In the genomic region with DNA sequence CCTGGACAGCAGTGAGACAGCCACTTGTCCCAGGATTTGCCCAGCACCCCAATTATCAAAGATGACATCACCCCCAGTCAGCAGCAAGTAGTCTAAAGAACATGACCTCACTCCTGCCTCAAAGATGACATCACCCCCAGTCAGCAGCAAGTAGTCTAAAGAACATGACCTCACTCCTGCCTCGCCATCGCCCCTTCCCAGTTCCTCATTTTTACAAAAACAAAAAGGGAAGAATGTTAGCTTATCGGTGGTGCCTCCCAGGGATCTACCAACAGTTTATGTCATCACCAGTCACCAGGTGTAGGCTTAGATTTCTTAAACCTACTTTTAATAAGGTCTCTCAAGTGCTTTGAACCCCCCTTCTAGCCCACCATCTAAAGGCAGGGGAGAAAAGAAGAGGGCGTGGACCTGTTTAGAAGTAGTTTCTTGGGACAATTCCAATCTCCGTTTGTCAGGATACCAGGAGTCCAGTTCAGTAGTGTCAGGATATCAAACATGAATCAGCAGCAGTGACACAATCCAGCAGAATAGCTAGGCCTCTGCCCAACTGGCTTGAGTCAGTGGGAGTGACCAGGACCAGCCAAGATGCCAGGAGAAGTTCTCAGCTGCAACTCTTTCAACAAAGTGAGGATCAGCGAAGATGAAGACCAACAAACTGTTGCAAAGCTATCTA, we compare ENCODE assay signal across 14 mouse cellular contexts.
DNase-seq lines count a peak whose midpoint lies in the region; ATAC-seq lines count a peak whose summit lies in the region.
"Had no signal": no experiment of that assay in that cellular context is flagged by ENCODE, and none has a peak within 500 bp of the region (broad histone marks: within the 10 kb centered on the region; RNA-seq: fewer than 3 reads in every experiment).

No protein-coding gene starts in this region.

- DNase-seq in adrenal gland, postnatal 25 days = peak; percentile 10
- no peak for DNase-seq in adrenal gland, postnatal 10 days
- peak; percentile 20 for DNase-seq in kidney, adult 9 months
- peak; percentile 30 for DNase-seq in 416B (ENCODE audit: low read depth)
- DNase-seq in lung, postnatal 36 days = peak; percentile 53
- DNase-seq in layer of hippocampus, adult 11-12 months (ENCODE audit: low spot score) = no peak
- DNase-seq in thymus, postnatal 4 days = no peak
- DNase-seq: cerebellum, adult 11-12 months; embryo, embryonic 11 days; left cerebral cortex, postnatal 4 days had no signal

- no peak overlapping the region for H3K4me2 ChIP-seq in kidney, embryonic 15.5 days
- H3K4me2 ChIP-seq: hindbrain, embryonic 13.5 days; midbrain, embryonic 12.5 days had no signal

- no peaks in the 10 kb centered on the region; the same call in 1 of the 2 replicates for H3K9me3 ChIP-seq in kidney, embryonic 15.5 days (replicated peaks)
- H3K9me3 ChIP-seq: midbrain, embryonic 12.5 days had no signal

- WGBS in kidney, embryonic 15.5 days = 76% methylated on average over 6 of the region's 6 CpGs

- no peak overlapping the region for H3K4me3 ChIP-seq in kidney, embryonic 15.5 days (replicated peaks)
- H3K4me3 ChIP-seq: erythroblast, embryonic 14.5 days; hindbrain, embryonic 13.5 days; midbrain, embryonic 12.5 days had no signal

- no peaks in the 10 kb centered on the region for H3K27me3 ChIP-seq in kidney, embryonic 15.5 days

- H3K9ac ChIP-seq in kidney, embryonic 15.5 days = no peak overlapping the region
- H3K9ac ChIP-seq: hindbrain, embryonic 13.5 days; midbrain, embryonic 12.5 days had no signal

- H3K36me3 ChIP-seq in kidney, embryonic 15.5 days = no peaks in the 10 kb centered on the region
- H3K36me3 ChIP-seq: hindbrain, embryonic 13.5 days; midbrain, embryonic 12.5 days had no signal

- ATAC-seq in kidney, embryonic 15.5 days (replicated peaks; ENCODE audit: low FRiP score) = no peak

- H3K4me1 ChIP-seq in kidney, embryonic 15.5 days = peaks cover 9% of the 10 kb centered on the region

- H3K27ac ChIP-seq in kidney, embryonic 15.5 days = no peak overlapping the region
- H3K27ac ChIP-seq: hindbrain, embryonic 13.5 days; midbrain, embryonic 12.5 days had no signal

Comparison
In these comparisons a context has a peak if more than half of its experiments do, and no peak if none do; other contexts are left out.
1. DNase-seq: peak in adrenal gland, postnatal 25 days (single experiment), kidney, adult 9 months (single experiment), 416B (single experiment) and lung, postnatal 36 days (single experiment); none in adrenal gland, postnatal 10 days (single experiment), layer of hippocampus, adult 11-12 months (single experiment) and thymus, postnatal 4 days (single experiment).